Mouse (Mus musculus) brown adipose tissue, adult 24 weeks (tissue): Measurements from ENCODE around the gene Rpl29. TPM values are rescaled to one million over a fixed set of nuclear protein-coding genes. Genes with fewer than 3 reads are reported as not detected.

Experiments used
- H3K27ac ChIP-seq: fragments of 200-500 bp; replicated peaks from 2 replicates; pipeline ENCODE4 v1.5.1; 2012; ENCODE audit warnings: low read depth, mild to moderate bottlenecking, low read length
- H3K4me1 ChIP-seq: fragments of 200-500 bp; 2 replicates; pipeline ENCODE4 v1.6.1; 2012; ENCODE audit warnings: low read length, mixed read lengths; ENCODE audit not compliant: control insufficient read depth, insufficient read depth, insufficient read length
- H3K4me3 ChIP-seq: fragments of 200-500 bp; 2 replicates; pipeline ENCODE4 v1.5.1; 2012; ENCODE audit warnings: low read depth, mild to moderate bottlenecking, low read length, moderate library complexity; ENCODE audit not compliant: insufficient read depth
- polyA plus RNA-seq: library from polyadenylated mRNA; stranded (reverse); fragments of >200 nt; gene quantifications from 2 replicates; pipeline ENCODE4 v1.2.4, GENCODE M21; 2012; ENCODE audit not compliant: missing spikeins, insufficient read depth, insufficient read length

Rpl29 gene
- polyA plus RNA-seq, 1 experiment: 152 TPM

DNA sequence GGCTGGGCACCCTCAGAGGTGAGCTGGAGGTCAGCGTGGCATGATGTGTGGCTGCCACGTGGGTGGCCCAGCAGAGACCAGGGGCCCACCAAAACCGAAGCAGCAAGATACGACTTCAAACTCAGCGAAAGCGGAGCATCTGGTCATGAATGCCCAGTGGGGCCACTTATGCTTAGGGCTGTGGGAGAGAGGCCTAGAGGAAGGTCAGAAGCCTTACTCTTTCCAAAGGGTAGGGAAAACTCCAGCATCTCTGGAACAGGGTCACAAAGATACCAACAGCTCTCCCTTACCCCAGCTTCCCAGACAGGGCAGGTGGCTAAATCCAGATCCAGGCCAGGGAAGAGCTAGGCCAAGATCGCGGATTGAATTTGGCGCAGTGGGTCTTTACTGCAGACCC is 27.9 kb downstream of the Rpl29 start:
- Histone ChIP-seq H3K27ac (no peak overlapping the region), H3K4me3 (no peak overlapping the region), H3K4me1 (no peaks in the 10 kb centered on the region)

DNA sequence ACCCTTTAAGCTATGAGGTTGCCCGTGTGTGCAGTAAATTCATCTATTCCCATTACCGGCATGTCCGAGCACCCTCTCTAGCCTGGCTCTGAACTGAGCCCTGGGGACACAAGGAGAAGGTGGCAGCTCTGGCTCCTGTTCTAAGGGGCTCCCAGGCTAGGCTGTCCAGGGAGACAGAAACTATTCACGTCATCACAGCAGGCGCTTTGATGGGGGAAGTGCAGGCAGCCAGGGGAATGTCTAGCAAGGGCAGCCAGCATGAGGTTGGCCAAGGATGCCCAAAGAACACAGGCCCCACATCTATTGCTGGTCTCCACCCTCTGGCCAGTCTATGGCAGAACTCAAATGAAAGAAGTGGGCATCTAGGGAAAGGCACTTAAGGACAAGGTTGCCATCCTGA is 28.7 kb downstream of the Rpl29 start:
- H3K4me1 ChIP-seq: no peaks in the 10 kb centered on the region
- no peak overlapping the region for H3K4me3 ChIP-seq
- no peak overlapping the region for H3K27ac ChIP-seq

DNA sequence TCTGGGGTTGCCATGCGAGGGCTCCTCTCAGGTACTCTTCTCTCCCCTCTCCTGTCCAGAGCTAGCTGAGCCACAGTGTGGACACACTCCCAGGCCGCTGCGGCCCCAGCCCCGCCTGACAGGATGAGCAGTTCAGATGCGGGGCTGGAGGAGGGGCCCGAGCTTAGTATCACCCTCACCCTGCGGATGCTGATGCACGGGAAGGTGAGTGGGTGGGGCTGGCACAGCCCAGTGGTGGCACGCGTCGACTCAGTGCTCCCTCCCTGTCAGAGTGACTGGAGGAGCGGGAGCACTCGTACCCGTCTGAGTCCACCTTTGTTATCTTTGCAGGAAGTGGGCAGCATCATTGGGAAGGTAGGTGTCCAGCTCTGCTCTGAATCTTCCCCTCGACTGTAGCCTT is 30.7 kb downstream of the Rpl29 start:
- no peaks in the 10 kb centered on the region for H3K4me1 ChIP-seq
- no peak overlapping the region for H3K4me3 ChIP-seq
- no peak overlapping the region for H3K27ac ChIP-seq

GRCm38 (mm10) chr9:106460401-106461025 is 31.3 kb downstream of the Rpl29 start:
- H3K4me3 ChIP-seq: no peak overlapping the region
- no peaks in the 10 kb centered on the region for H3K4me1 ChIP-seq
- H3K27ac ChIP-seq: no peak overlapping the region

- Histone ChIP-seq H3K27ac (no peak overlapping the region), H3K4me3 (no peak overlapping the region), H3K4me1 (no peaks in the 10 kb centered on the region)
Measured at GRCm38 (mm10) chr9:106461026-106461415, 31.8 kb downstream of the Rpl29 start.

DNA sequence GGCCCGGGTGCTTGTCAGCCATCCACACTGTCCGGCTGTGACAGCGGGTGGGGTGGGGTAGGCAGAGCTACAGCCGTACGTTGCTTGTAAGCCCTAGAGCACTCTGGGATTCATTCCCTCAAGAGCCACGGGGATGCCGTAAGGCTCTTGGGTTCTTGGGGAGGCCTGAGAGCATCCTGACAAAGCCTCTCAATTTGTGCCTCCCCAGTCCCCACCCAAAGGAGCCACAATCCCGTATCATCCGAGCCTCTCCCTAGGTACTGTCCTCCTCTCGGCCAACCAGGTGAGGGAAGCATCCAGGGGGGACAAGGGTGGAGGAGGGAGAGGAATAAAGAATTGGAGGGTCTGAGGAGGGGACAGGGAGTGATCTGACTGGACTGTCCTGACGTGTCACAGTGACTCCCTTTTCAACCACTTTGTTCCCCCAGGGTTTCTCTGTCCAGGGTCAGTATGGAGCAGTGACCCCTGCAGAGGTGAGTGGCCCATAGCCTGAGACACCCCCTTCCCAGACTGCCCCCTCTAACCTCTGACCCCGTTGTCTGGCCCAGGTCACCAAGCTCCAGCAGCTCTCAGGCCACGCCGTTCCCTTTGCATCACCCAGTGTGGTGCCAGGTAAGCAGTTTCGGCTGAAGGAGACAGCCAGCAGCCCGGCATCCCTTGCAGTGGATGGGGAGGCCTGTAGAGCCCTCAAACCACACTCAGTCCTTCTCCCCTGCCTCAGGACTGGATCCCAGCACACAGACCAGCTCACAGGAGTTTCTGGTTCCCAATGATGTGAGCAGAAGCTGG is 32.6 kb downstream of the Rpl29 start:
- Histone ChIP-seq H3K27ac (no peak overlapping the region), H3K4me3 (no peak overlapping the region), H3K4me1 (no peaks in the 10 kb centered on the region)

DNA sequence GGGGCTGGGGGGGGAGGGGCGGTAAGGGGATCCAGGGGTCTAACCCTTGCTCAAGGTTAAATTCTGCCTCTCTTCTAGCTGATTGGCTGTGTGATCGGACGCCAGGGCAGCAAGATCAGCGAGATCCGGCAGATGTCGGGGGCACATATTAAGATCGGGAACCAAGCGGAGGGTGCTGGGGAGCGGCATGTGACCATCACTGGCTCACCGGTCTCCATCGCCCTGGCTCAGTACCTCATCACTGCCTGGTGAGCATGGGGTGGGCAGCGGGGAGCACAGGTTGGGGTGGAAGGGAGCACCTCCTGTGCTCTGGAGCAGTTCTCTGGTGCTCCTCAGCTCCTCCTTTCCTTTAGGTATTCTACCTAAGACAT is 33.2 kb downstream of the Rpl29 start:
- no peaks in the 10 kb centered on the region for H3K4me1 ChIP-seq
- H3K27ac ChIP-seq: no peak overlapping the region
- no peak overlapping the region for H3K4me3 ChIP-seq

DNA sequence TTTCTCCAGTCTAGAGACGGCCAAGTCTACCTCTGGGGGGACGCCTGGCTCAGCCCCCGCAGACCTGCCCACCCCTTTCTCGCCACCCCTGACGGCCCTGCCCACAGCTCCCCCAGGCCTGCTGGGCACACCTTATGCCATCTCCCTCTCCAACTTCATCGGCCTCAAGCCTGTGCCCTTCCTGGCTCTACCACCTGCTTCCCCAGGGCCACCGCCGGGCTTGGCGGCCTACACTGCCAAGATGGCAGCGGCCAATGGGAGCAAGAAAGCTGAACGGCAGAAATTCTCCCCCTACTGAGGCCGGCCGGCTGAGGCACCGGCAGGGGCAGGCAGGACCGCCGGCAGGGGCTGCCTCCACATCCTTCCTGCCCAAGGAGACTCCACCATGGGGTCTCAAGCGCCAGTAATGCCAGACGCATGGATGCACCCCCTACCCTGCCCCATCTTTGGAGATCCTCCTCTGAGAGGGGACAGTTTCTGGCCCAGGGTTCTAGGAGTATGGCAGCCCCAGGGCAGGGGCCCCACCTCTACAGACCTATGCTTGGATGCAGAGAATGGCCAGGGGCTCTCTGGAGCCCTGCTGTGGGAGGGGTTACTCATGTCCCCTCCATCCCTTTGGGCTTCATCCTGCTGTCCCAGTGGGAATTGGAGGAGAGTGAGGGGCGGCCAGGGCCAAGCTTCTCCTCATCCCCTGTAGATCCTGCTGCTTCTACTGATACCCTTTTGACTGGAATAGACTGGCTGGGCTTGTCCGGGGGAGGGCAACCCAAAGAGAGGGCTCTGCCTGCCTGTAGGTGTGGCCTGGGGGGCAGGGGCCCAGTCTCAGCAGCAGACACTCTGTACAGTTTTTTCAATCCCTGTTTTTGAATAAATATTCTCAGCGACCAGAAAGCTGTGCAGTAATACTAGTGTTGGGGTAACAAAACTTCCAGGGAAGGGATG is 34.1 kb downstream of the Rpl29 start:
- no peak overlapping the region for H3K27ac ChIP-seq
- no peak overlapping the region for H3K4me3 ChIP-seq
- no peaks in the 10 kb centered on the region for H3K4me1 ChIP-seq

- H3K27ac ChIP-seq: no peak overlapping the region
Measured at GRCm38 (mm10) chr9:106464751-106465541, 35.7 kb downstream of the Rpl29 start.

DNA sequence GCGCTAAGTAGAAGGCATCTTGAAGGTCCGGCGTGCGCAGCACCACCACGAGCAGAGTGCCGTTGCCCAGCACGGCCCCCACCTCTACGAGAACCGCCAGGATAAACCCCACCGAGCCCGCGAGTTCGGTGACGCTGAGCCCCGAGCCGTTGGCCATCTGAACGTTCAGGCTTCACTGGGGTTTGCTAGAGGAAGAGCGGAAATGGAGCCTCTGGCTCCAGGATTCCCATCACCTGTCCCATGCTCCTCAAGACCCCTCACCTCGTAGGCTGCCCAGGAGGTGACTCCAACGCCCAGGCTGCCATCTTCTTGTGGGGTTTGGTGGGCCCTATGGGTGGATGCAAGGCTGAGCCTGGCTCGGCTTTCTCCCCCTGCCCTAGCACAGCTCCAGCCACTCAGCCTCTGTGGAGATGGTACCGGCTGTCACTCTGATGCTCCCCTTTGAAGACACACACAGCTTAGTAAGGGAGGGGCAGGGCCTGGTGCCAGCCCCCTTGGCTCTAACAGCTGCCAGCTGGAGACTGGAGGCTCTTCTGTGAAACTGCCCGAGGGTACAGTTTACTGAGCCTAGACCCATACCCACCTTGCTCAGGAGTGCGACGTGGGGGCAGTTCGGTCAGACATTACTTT is 36.4 kb downstream of the Rpl29 start, which contains the start of gene Gpr62:
TSS of gene Gpr62 (minus strand) at position 368 of the 630 bp plus-strand sequence.
- Histone ChIP-seq H3K4me3 (peak within 1 kb of the TSS; percentile 75), H3K4me1 (no peaks in the 10 kb centered on the region; the same call in 1 of the 2 replicates), H3K27ac (no peak within 1 kb of the TSS)

More at GRCm38 (mm10) chr9:106464751-106465541, 35.7 kb downstream of the Rpl29 start:
- peak overlapping the region; percentile 75 for H3K4me3 ChIP-seq
- H3K4me1 ChIP-seq: no peaks in the 10 kb centered on the region; the same call in 1 of the 2 replicates

- H3K4me1 ChIP-seq: no peaks in the 10 kb centered on the region; the same call in 1 of the 2 replicates
- H3K4me3 ChIP-seq: no peak overlapping the region
- no peak overlapping the region for H3K27ac ChIP-seq
Measured at GRCm38 (mm10) chr9:106466721-106467120, 37.5 kb downstream of the Rpl29 start.

DNA sequence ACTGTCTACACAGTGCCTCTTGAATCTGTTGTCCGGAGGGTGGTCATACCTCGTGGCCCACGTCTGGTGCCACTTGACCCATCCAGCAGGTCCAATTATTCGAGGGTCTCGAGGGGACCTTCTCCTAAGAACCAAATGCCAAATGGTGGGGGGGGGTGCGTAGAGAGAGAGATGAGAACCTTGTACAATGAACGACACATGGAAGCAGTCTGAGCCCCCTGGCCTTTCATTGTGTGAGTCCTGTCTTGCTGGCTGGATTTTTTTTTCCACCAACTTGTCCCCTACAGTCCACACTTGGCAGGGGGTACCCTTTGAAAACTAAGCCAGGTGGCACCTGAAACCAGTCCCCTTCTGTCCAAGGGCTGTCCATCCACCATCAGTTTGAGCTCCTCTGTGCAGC is 38.5 kb downstream of the Rpl29 start:
- Histone ChIP-seq H3K27ac (no peak overlapping the region), H3K4me1 (no peaks in the 10 kb centered on the region; the same call in 1 of the 2 replicates), H3K4me3 (no peak overlapping the region)

DNA sequence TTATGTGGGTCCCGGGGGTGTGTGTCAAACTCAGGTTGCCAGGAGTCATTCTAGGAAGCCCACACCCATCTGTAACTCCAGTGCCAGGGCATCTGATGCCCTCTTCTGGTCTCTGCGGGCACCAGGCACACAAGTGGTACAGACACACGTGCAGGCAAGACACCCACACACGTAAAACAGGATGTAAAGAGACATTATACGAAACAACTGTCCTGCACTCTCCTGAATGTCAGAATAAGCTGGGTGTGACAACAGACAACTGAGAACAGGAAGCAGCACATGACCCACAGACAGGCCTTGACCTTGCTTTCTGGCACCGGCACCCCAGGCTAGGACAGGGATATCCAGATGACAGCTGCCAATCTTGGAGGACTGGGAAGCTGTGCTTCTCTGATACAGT is 40.1 kb downstream of the Rpl29 start:
- Histone ChIP-seq H3K4me1 (no peaks in the 10 kb centered on the region; the same call in none of the 2 replicates), H3K27ac (no peak overlapping the region), H3K4me3 (no peak overlapping the region)

DNA sequence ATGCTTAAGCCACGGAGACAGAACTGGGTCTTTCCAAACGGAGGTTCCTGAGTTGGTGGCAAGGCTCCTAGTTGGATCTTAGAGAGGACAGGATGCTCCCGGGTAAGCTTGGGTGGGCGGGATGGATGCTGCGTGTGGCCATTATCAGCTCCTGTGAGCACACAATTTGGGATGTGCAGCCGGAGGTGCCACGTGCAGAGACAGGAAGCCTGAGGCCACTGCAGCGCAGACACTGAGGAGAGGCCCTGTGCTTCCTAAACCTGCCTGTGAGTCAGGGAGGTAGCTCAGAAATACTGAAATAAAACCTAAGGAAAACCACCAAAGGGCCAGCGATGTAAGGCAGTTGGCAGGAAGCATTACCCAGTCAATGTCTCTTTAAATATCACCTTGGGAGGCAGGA is 40.5 kb downstream of the Rpl29 start:
- Histone ChIP-seq H3K4me3 (no peak overlapping the region), H3K4me1 (no peaks in the 10 kb centered on the region; the same call in none of the 2 replicates)

More for the DNA sequence above, 40.5 kb downstream of the Rpl29 start:
- no peak overlapping the region for H3K27ac ChIP-seq
